Mouse (Mus musculus): ENCODE measurements at regions not wholly inside any gene's neighbourhood (a gene's known extent, or its start where the extent isn't known, plus 50 kb on each side); places are given as distances from the start of the nearest gene placed in this dataset.

DNA sequence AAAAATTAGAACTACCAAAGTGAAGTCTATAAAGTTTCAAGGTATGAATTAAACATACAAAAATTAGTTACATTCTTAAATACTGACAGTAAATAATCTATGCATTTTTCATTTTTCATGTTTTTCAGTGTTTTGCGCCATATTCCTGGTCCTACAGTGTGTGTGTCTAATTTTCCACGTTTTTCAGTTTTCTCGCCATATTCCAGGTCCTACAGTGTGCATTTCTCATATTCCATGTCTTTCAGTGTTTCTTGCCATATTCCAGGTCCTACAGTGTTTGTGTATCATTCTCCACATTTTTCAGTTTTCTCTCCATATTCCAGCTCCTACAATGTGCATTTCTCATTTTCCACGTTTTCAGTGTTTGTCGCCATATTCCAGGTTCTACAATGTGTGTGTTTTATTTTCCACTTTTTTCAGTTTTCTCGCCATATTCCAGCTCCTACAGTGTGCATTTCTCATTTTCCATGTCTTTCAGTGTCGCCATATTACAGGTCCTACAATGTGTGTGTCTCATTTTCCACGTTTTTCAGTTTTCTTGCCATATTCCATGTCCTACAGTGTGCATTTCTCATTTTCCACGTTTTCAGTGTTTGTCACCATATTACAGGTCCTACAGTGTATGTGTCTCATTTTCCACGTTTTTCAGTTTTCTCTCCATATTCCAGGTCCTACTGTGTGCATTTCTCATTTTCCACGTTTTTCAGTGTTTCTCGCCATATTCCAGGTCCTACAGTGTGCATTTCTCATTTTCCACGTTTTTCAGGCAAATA is 373.2 kb downstream of the Kcnh5 start:
- no peak overlapping the region for H3K4me3 ChIP-seq (ENCODE audit: insufficient read depth in 1 of 2, low read depth in 1 of 2, low read length in 2 of 2, poor library complexity in 1 of 2, severe bottlenecking in 1 of 2)
- in situ Hi-C loops (cut with MboI; ENCODE audit: low sequenced_read_pairs in 2 of 2, unreplicated experiment in 2 of 2) = no loop called here
- no peak overlapping the region for H3K27ac ChIP-seq (ENCODE audit: insufficient read depth, low read depth, low read length, poor library complexity, severe bottlenecking)
- H3K36me3 ChIP-seq (ENCODE audit: control insufficient read depth, insufficient read depth, low read length, poor library complexity, severe bottlenecking) = no peaks in the 10 kb centered on the region
- peak; percentile 56 for DNase-seq (ENCODE audit: low read depth, low spot score)
- no peaks in the 10 kb centered on the region for H3K4me1 ChIP-seq (ENCODE audit: control insufficient read depth in 2 of 2, insufficient read depth in 2 of 2, low read length in 2 of 2, poor library complexity in 1 of 2)
- H3K9me3 ChIP-seq (ENCODE audit: control insufficient read depth, insufficient read depth, low read depth, low read length) = no peaks in the 10 kb centered on the region
- no peak overlapping the region for H3K9ac ChIP-seq (ENCODE audit: insufficient read depth, low read depth, low read length, poor library complexity, severe bottlenecking)
- TF ChIP-seq ZNF384 (IDR thresholded peaks at IDR 0.05; ENCODE audit: low read depth, low read length) = no peak
- no peak for TF ChIP-seq MAFK (IDR thresholded peaks at IDR 0.05; ENCODE audit: insufficient read depth, low read depth, low read length)
- TF ChIP-seq ZC3H11A (IDR thresholded peaks at IDR 0.05; ENCODE audit: borderline replicate concordance, low read depth, low read length) = no peak
- no peak for TF ChIP-seq HCFC1 (IDR thresholded peaks at IDR 0.05; ENCODE audit: borderline replicate concordance, insufficient read depth, low read length)
- no peak for TF ChIP-seq CHD2 (IDR thresholded peaks at IDR 0.05; ENCODE audit: low read depth, low read length)

DNA sequence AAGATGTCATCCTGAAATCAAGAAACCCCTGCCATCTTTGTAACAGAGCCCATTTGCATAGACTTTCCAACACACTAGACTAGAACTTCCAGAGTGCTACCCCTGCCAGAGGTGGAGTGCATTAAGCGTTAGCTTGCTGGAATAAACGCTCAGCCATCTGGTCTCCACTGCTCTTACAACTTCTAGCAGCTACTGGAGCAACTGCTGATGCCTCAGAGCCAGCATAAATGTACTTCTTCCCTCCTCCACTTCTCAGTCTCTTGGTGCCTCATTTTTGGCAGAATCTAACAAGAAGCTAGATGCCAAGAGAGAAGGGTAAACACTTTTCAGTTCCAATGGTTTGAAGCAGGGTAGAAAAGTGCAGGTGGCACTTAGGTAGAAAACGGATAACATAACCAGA is 385.1 kb downstream of the Kcnh5 start:
- no peaks in the 10 kb centered on the region for H3K9me3 ChIP-seq (ENCODE audit: control insufficient read depth, insufficient read depth, low read depth, low read length)
- no peak overlapping the region for H3K9ac ChIP-seq (ENCODE audit: insufficient read depth, low read depth, low read length, poor library complexity, severe bottlenecking)
- H3K27ac ChIP-seq (ENCODE audit: insufficient read depth, low read depth, low read length, poor library complexity, severe bottlenecking) = no peak overlapping the region
- TF ChIP-seq CHD2 (IDR thresholded peaks at IDR 0.05; ENCODE audit: low read depth, low read length) (no peak), MAFK (IDR thresholded peaks at IDR 0.05; ENCODE audit: insufficient read depth, low read depth, low read length) (no peak)
- H3K4me3 ChIP-seq (ENCODE audit: insufficient read depth in 1 of 2, low read depth in 1 of 2, low read length in 2 of 2, poor library complexity in 1 of 2, severe bottlenecking in 1 of 2) = no peak overlapping the region
- peaks cover 0 to 2% of the 10 kb centered on the region in 2 experiments; a peak in 1 of 4 replicates for H3K4me1 ChIP-seq (ENCODE audit: control insufficient read depth in 2 of 2, insufficient read depth in 2 of 2, low read length in 2 of 2, poor library complexity in 1 of 2)
- H3K36me3 ChIP-seq (ENCODE audit: control insufficient read depth, insufficient read depth, low read length, poor library complexity, severe bottlenecking) = no peaks in the 10 kb centered on the region
- no peak for DNase-seq (ENCODE audit: low read depth, low spot score)
- in situ Hi-C loops (cut with MboI; ENCODE audit: low sequenced_read_pairs in 2 of 2, unreplicated experiment in 2 of 2) = no loop called here

DNA sequence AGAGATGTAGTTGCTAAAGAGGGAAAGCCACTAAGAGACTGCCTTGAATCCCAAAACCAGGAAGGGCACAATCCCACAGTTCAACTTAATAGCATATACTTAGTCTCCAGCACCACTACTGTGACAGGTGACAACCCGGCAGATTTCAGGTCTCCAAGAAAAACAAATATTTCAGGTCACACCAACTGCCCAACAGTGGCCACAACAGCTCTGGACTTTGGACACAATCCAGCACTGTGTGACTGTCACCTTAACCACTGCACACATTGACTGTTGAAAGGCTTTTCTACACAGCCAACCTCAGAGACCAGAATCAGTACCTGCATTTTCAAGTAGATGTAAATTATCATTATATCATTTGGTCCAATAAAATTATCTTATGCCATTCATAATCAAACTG is 414.8 kb downstream of the Kcnh5 start:
- Histone ChIP-seq H3K4me1 (ENCODE audit: control insufficient read depth in 2 of 2, insufficient read depth in 2 of 2, low read length in 2 of 2, poor library complexity in 1 of 2) (no peaks in the 10 kb centered on the region), H3K9me3 (ENCODE audit: control insufficient read depth, insufficient read depth, low read depth, low read length) (no peaks in the 10 kb centered on the region), H3K36me3 (ENCODE audit: control insufficient read depth, insufficient read depth, low read length, poor library complexity, severe bottlenecking) (no peaks in the 10 kb centered on the region), H3K9ac (ENCODE audit: insufficient read depth, low read depth, low read length, poor library complexity, severe bottlenecking) (no peak overlapping the region), H3K4me3 (ENCODE audit: insufficient read depth in 1 of 2, low read depth in 1 of 2, low read length in 2 of 2, poor library complexity in 1 of 2, severe bottlenecking in 1 of 2) (no peak overlapping the region), H3K27ac (ENCODE audit: insufficient read depth, low read depth, low read length, poor library complexity, severe bottlenecking) (no peak overlapping the region)
- in situ Hi-C loops (cut with MboI; ENCODE audit: low sequenced_read_pairs in 2 of 2, unreplicated experiment in 2 of 2) = no loop called here
- TF ChIP-seq HCFC1 (IDR thresholded peaks at IDR 0.05; ENCODE audit: borderline replicate concordance, insufficient read depth, low read length) = no peak
- no peak for DNase-seq (ENCODE audit: low read depth, low spot score)

- Histone ChIP-seq H3K27ac (ENCODE audit: insufficient read depth, low read depth, low read length, poor library complexity, severe bottlenecking) (no peak overlapping the region), H3K36me3 (ENCODE audit: control insufficient read depth, insufficient read depth, low read length, poor library complexity, severe bottlenecking) (no peaks in the 10 kb centered on the region), H3K4me1 (ENCODE audit: control insufficient read depth in 2 of 2, insufficient read depth in 2 of 2, low read length in 2 of 2, poor library complexity in 1 of 2) (no peaks in the 10 kb centered on the region), H3K9ac (ENCODE audit: insufficient read depth, low read depth, low read length, poor library complexity, severe bottlenecking) (no peak overlapping the region), H3K9me3 (ENCODE audit: control insufficient read depth, insufficient read depth, low read depth, low read length) (no peaks in the 10 kb centered on the region), H3K4me3 (ENCODE audit: insufficient read depth in 1 of 2, low read depth in 1 of 2, low read length in 2 of 2, poor library complexity in 1 of 2, severe bottlenecking in 1 of 2) (no peak overlapping the region)
- no peak for DNase-seq (ENCODE audit: low read depth, low spot score)
- in situ Hi-C loops (cut with MboI; ENCODE audit: low sequenced_read_pairs in 2 of 2, unreplicated experiment in 2 of 2) = no loop called here
- TF ChIP-seq HCFC1 (IDR thresholded peaks at IDR 0.05; ENCODE audit: borderline replicate concordance, insufficient read depth, low read length) = no peak
These were observed 428.9 kb upstream of the Gm11042 start for GRCm38 (mm10) chr12:74745051-74745450.

DNA sequence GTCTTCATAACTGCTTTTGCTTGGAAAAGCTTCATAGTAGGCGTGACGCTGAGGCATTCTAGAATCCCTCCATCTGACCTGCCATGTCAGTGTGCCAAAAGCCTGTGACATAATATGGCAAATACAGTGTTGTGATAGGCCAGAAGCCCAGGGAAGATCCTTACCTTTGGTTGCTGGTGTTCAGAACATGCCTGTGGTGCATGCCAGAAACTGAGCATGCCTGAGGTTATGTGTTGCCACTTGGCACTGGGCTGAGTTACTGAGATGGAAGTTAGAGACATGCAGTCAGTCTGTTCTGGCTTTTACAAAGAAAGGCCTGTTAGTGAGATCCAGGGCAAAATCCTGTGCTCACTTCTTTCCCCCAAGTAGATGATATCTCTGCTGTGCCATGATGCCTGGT is 412.7 kb upstream of the Gm11042 start:
- in situ Hi-C loops (cut with MboI; ENCODE audit: low sequenced_read_pairs in 2 of 2, unreplicated experiment in 2 of 2) = no loop called here
- TF ChIP-seq MAFK (IDR thresholded peaks at IDR 0.05; ENCODE audit: insufficient read depth, low read depth, low read length) (no peak), ZC3H11A (IDR thresholded peaks at IDR 0.05; ENCODE audit: borderline replicate concordance, low read depth, low read length) (no peak), ZNF384 (IDR thresholded peaks at IDR 0.05; ENCODE audit: low read depth, low read length) (no peak), HCFC1 (IDR thresholded peaks at IDR 0.05; ENCODE audit: borderline replicate concordance, insufficient read depth, low read length) (no peak), CHD2 (IDR thresholded peaks at IDR 0.05; ENCODE audit: low read depth, low read length) (no peak)
- H3K9ac ChIP-seq (ENCODE audit: insufficient read depth, low read depth, low read length, poor library complexity, severe bottlenecking) = no peak overlapping the region

More for the DNA sequence above, 412.7 kb upstream of the Gm11042 start:
- Histone ChIP-seq H3K9me3 (ENCODE audit: control insufficient read depth, insufficient read depth, low read depth, low read length) (no peaks in the 10 kb centered on the region), H3K27ac (ENCODE audit: insufficient read depth, low read depth, low read length, poor library complexity, severe bottlenecking) (no peak overlapping the region), H3K4me1 (ENCODE audit: control insufficient read depth in 2 of 2, insufficient read depth in 2 of 2, low read length in 2 of 2, poor library complexity in 1 of 2) (no peaks in the 10 kb centered on the region), H3K36me3 (ENCODE audit: control insufficient read depth, insufficient read depth, low read length, poor library complexity, severe bottlenecking) (no peaks in the 10 kb centered on the region), H3K4me3 (ENCODE audit: insufficient read depth in 1 of 2, low read depth in 1 of 2, low read length in 2 of 2, poor library complexity in 1 of 2, severe bottlenecking in 1 of 2) (no peak overlapping the region)
- no peak for DNase-seq (ENCODE audit: low read depth, low spot score)

Measured in ES-E14 (cell line).